Mouse (Mus musculus) CH12.LX (cell line): ENCODE results near the gene Olfr508. TPM values are rescaled to one million over a fixed set of nuclear protein-coding genes. Genes with fewer than 3 reads are reported as not detected.
"Not testable (repeated sequence)": the region's sequence is repeated elsewhere in the genome, so short reads cannot be mapped to it uniquely, and the experiment has no call there.

ENCODE experiments used
- DNase-seq: peaks from one replicate; pipeline ENCODE4 v3.0.0-alpha.2; 2013; ENCODE audit errors: extremely low read depth
- H3K27ac ChIP-seq: 2 replicates; pipeline ENCODE4 v1.5.1; 2012; ENCODE audit warnings: low read depth, mild to moderate bottlenecking, control low read depth, moderate library complexity; ENCODE audit not compliant: insufficient read depth
- H3K27me3 ChIP-seq: replicated peaks from 2 replicates; pipeline ENCODE3; 2012; ENCODE audit warnings: inconsistent platforms
- H3K36me3 ChIP-seq, 2 experiments: replicated peaks in 1 of 2; 2 replicates each; pipeline versions ENCODE3 to v1.6.1; 2012; ENCODE audit warnings: inconsistent platforms in 1 of 2, low read length in 1 of 2, mild to moderate bottlenecking in 1 of 2, mixed read lengths in 1 of 2, moderate library complexity in 1 of 2; ENCODE audit not compliant: control insufficient read depth in 1 of 2, insufficient read depth in 1 of 2
- H3K4me1 ChIP-seq, 2 experiments: 2 replicates each; pipeline ENCODE4 v1.6.1; 2012; ENCODE audit warnings: inconsistent platforms in 1 of 2, moderate library complexity in 1 of 2; ENCODE audit not compliant: insufficient read depth in 2 of 2, control insufficient read depth in 1 of 2
- H3K4me2 ChIP-seq: 2 replicates; pipeline ENCODE4 v1.6.1; 2012; ENCODE audit warnings: low read depth, mild to moderate bottlenecking, control low read depth; ENCODE audit not compliant: poor library complexity, insufficient read depth, severe bottlenecking
- H3K4me3 ChIP-seq, 3 experiments: fragments of 150-350 bp in 1 of 3; sonication (generic) in 1 of 3; replicated peaks in 1 of 3; 2 replicates each; pipeline versions ENCODE3 to v1.5.1; 2011 to 2012; ENCODE audit warnings: low read depth in 2 of 3, low read length in 2 of 3, mild to moderate bottlenecking in 2 of 3, moderate library complexity in 2 of 3, control low read depth in 1 of 3, improper control_type of control experiment in 1 of 3, inconsistent platforms in 1 of 3, mixed read lengths in 1 of 3; ENCODE audit not compliant: poor library complexity in 1 of 3
- H3K79me2 ChIP-seq: replicated peaks from 2 replicates; pipeline ENCODE4 v1.6.1; 2012; ENCODE audit warnings: mild to moderate bottlenecking, moderate library complexity; ENCODE audit not compliant: control insufficient read depth, poor library complexity, insufficient read depth, severe bottlenecking; ENCODE audit errors: extremely low read depth
- H3K9ac ChIP-seq: 2 replicates; pipeline ENCODE4 v1.6.1; 2012; ENCODE audit warnings: low read depth, mild to moderate bottlenecking, control low read depth, moderate library complexity; ENCODE audit not compliant: insufficient read depth
- H3K9me3 ChIP-seq: replicated peaks from 2 replicates; pipeline ENCODE3; 2012; ENCODE audit warnings: low read length, inconsistent platforms, mixed read lengths
- BHLHE40 ChIP-seq: IDR thresholded peaks from 2 replicates; pipeline ENCODE4 v1.6.1; 2011; ENCODE audit warnings: mild to moderate bottlenecking, low read depth, low read length, improper control_type of control experiment
- CHD2 ChIP-seq: IDR thresholded peaks from 2 replicates; pipeline ENCODE4 v1.6.1; 2011; ENCODE audit warnings: low read length, improper control_type of control experiment
- CTCF ChIP-seq, 2 experiments: IDR thresholded peaks in 1 of 2; conservative IDR thresholded peaks in 1 of 2; 2 replicates each; pipeline ENCODE4 v1.5.1; 2011 to 2012; ENCODE audit warnings: low read depth in 2 of 2, low read length in 2 of 2, improper control_type of control experiment in 1 of 2, inconsistent platforms in 1 of 2, mild to moderate bottlenecking in 1 of 2, moderate library complexity in 1 of 2
- E2F4 ChIP-seq: IDR thresholded peaks from 2 replicates; pipeline ENCODE4 v1.6.1; 2011; ENCODE audit warnings: low read depth, low read length, improper control_type of control experiment; ENCODE audit not compliant: insufficient replicate concordance
- ETS1 ChIP-seq: conservative IDR thresholded peaks from 2 replicates; pipeline ENCODE4 v1.6.1; 2012; ENCODE audit warnings: low read depth, mild to moderate bottlenecking, inconsistent platforms, low read length, improper control_type of control experiment, moderate library complexity
- GABPA ChIP-seq: IDR thresholded peaks from 2 replicates; pipeline ENCODE4 v1.6.1; 2012; ENCODE audit warnings: low read depth, low read length, improper control_type of control experiment, inconsistent platforms; ENCODE audit not compliant: insufficient replicate concordance
- JUN ChIP-seq: IDR thresholded peaks from 2 replicates; pipeline ENCODE4 v1.6.1; 2011; ENCODE audit warnings: low read depth, mild to moderate bottlenecking, low read length, improper control_type of control experiment, moderate library complexity; ENCODE audit not compliant: insufficient read depth
- JUND ChIP-seq: conservative IDR thresholded peaks from 2 replicates; pipeline ENCODE4 v1.6.1; 2011; ENCODE audit warnings: low read depth, low read length, improper control_type of control experiment
- MAX ChIP-seq: IDR thresholded peaks from 2 replicates; pipeline ENCODE4 v1.6.1; 2011; ENCODE audit warnings: low read length, improper control_type of control experiment
- MEF2A ChIP-seq: IDR thresholded peaks from 2 replicates; pipeline ENCODE4 v1.6.1; 2014; ENCODE audit warnings: low read depth, mild to moderate bottlenecking, inconsistent platforms, low read length, improper control_type of control experiment, borderline replicate concordance
- NRF1 ChIP-seq: IDR thresholded peaks from 2 replicates; pipeline ENCODE4 v1.6.1; 2014; ENCODE audit warnings: low read depth, mild to moderate bottlenecking, inconsistent platforms, low read length, improper control_type of control experiment, moderate library complexity
- PAX5 ChIP-seq: IDR thresholded peaks from 2 replicates; pipeline ENCODE4 v1.6.1; 2012; ENCODE audit warnings: low read length, inconsistent platforms, mixed read lengths
- RCOR1 ChIP-seq: conservative IDR thresholded peaks from 2 replicates; pipeline ENCODE4 v1.6.1; 2012; ENCODE audit warnings: low read depth, mild to moderate bottlenecking, inconsistent platforms, low read length, improper control_type of control experiment
- SIN3A ChIP-seq: IDR thresholded peaks from 2 replicates; pipeline ENCODE4 v1.6.1; 2012; ENCODE audit warnings: low read length, improper control_type of control experiment, inconsistent platforms
- SMC3 ChIP-seq: IDR thresholded peaks from 2 replicates; pipeline ENCODE4 v1.6.1; 2011; ENCODE audit warnings: low read depth, low read length, improper control_type of control experiment
- TBP ChIP-seq: conservative IDR thresholded peaks from 2 replicates; pipeline ENCODE4 v1.6.1; 2011; ENCODE audit warnings: low read depth, low read length, improper control_type of control experiment
- TCF12 ChIP-seq: IDR thresholded peaks from 2 replicates; pipeline ENCODE4 v1.6.1; 2014; ENCODE audit warnings: low read depth, mild to moderate bottlenecking, inconsistent platforms, low read length, improper control_type of control experiment
- UBTF ChIP-seq: IDR thresholded peaks from 2 replicates; pipeline ENCODE4 v1.6.1; 2012; ENCODE audit warnings: low read depth, mild to moderate bottlenecking, inconsistent platforms, low read length, improper control_type of control experiment, moderate library complexity
- USF1 ChIP-seq: IDR thresholded peaks from 2 replicates; pipeline ENCODE4 v1.6.1; 2014; ENCODE audit warnings: low read depth, mild to moderate bottlenecking, inconsistent platforms, low read length, improper control_type of control experiment
- ZC3H11A ChIP-seq: IDR thresholded peaks from 2 replicates; pipeline ENCODE4 v1.6.1; 2012; ENCODE audit warnings: low read depth, mild to moderate bottlenecking, inconsistent platforms, low read length, improper control_type of control experiment
- ZKSCAN1 ChIP-seq: IDR thresholded peaks from 2 replicates; pipeline ENCODE4 v1.6.1; 2012; ENCODE audit warnings: low read depth, inconsistent platforms, low read length, improper control_type of control experiment, borderline replicate concordance
- ZMIZ1 ChIP-seq: IDR thresholded peaks from 2 replicates; pipeline ENCODE4 v1.6.1; 2012; ENCODE audit warnings: low read depth, mild to moderate bottlenecking, inconsistent platforms, low read length, improper control_type of control experiment
- ZNF384 ChIP-seq: IDR thresholded peaks from 2 replicates; pipeline ENCODE4 v1.6.1; 2012; ENCODE audit warnings: low read depth, low read length, improper control_type of control experiment, inconsistent platforms
- dilution Hi-C: fragments of 300-500 bp; cut with MboI; formaldehyde crosslinking; loops from 2 replicates; pipeline ENCODE4 v1.14.3; 2020; ENCODE audit warnings: low sequenced_read_pairs; ENCODE audit not compliant: extremely low pct_unique_long_range_greater_than_20kb, extremely low pct_ligation_motif_present
- in situ Hi-C: fragments of 300-500 bp; cut with MboI; formaldehyde crosslinking; loops from 3 replicates; pipeline ENCODE4 v1.14.3; 2019; ENCODE audit warnings: low sequenced_read_pairs, low pct_ligation_motif_present, low pct_unique_long_range_greater_than_20kb, mixed read lengths
- polyA plus RNA-seq: library from polyadenylated mRNA; unstranded; fragments of >175 nt; gene quantifications from 2 replicates; pipeline ENCODE4 v1.2.1, GENCODE M21; 2012; ENCODE audit warnings: low read depth; ENCODE audit not compliant: insufficient read length
- total RNA-seq, 2 experiments: library from RNA; depleted of rRNA; stranded (reverse); fragments of 300-350 nt in 1 of 2; fragments of >200 nt in 1 of 2; gene quantifications; 2 replicates each; pipeline ENCODE4 v1.2.3; 2012 to 2014

Gene Olfr508
- total RNA-seq (2012; rRNA removed) (not detected in 2 replicates), total RNA-seq (2014; rRNA removed) (not detected in 2 replicates), polyA plus RNA-seq (not detected in 2 replicates)

- no peak within 1 kb of the TSS for H3K4me2 ChIP-seq
- no peaks in the 10 kb centered on the region for H3K4me1 ChIP-seq
- dilution Hi-C loops: no loop called here
- peaks cover 6% of the 10 kb centered on the region for H3K9me3 ChIP-seq
- no peaks in the 10 kb centered on the region for H3K79me2 ChIP-seq
- no peak within 1 kb of the TSS for H3K4me3 ChIP-seq
- no peaks in the 10 kb centered on the region for H3K27me3 ChIP-seq
- no peak within 1 kb of the TSS for H3K27ac ChIP-seq
- TF ChIP-seq MEF2A (no peak), JUND (no peak), MAX (no peak), CTCF (conservative IDR thresholded peaks at IDR 0.05 in 1 of 2, IDR thresholded peaks at IDR 0.05 in 1 of 2; ENCODE audit: low read depth in 2 of 2, low read length in 2 of 2) (no peak), USF1 (no peak), ZKSCAN1 (no peak), PAX5 (no peak), SIN3A (no peak), ZMIZ1 (no peak), ZNF384 (no peak), ETS1 (no peak), TBP (no peak), BHLHE40 (no peak), TCF12 (no peak), CHD2 (no peak), ZC3H11A (no peak)
- no peak within 1 kb of the TSS for H3K9ac ChIP-seq
- in situ Hi-C loops: no loop called here
- no peaks in the 10 kb centered on the region for H3K36me3 ChIP-seq
- DNase-seq: no peak
These were observed at the start of gene Olfr508 for GRCm38 (mm10) chr7:108629694-108630093. Olfr508 (plus strand) TSS chr7:108629994.

- peaks cover 29% of the 10 kb centered on the region for H3K9me3 ChIP-seq
- H3K36me3 ChIP-seq: no peaks in the 10 kb centered on the region
- no peak overlapping the region for H3K27ac ChIP-seq
- H3K27me3 ChIP-seq: no peaks in the 10 kb centered on the region
- in situ Hi-C loops: no loop called here
- dilution Hi-C loops: no loop called here
- H3K4me1 ChIP-seq: no peaks in the 10 kb centered on the region
- H3K79me2 ChIP-seq: no peaks in the 10 kb centered on the region
- no peak overlapping the region for H3K9ac ChIP-seq
- no peak overlapping the region for H3K4me3 ChIP-seq
- no peak overlapping the region for H3K4me2 ChIP-seq
- no peak for TF ChIP-seq ZC3H11A
- TF ChIP-seq SMC3: no peak
- TF ChIP-seq NRF1: no peak
- no peak for TF ChIP-seq CHD2
- no peak for TF ChIP-seq GABPA
- TF ChIP-seq UBTF: no peak
- TF ChIP-seq E2F4: no peak
- no peak for TF ChIP-seq TCF12
- no peak for TF ChIP-seq ETS1
- TF ChIP-seq ZNF384: no peak
- TF ChIP-seq RCOR1: no peak
- TF ChIP-seq JUND: no peak
- no peak for TF ChIP-seq JUN
- DNase-seq: no peak
These were observed 40.0 kb upstream of the Olfr508 start for GRCm38 (mm10) chr7:108589797-108590196.

- H3K27ac ChIP-seq, DNase-seq, H3K27me3 ChIP-seq, H3K9me3 ChIP-seq, H3K4me1 ChIP-seq, H3K79me2 ChIP-seq, dilution Hi-C loops, H3K4me3 ChIP-seq, H3K36me3 ChIP-seq, H3K9ac ChIP-seq, H3K4me2 ChIP-seq, in situ Hi-C loops: not testable (repeated sequence)
These were observed 27.9 kb upstream of the Olfr508 start for GRCm38 (mm10) chr7:108601916-108602315.
